10 mouse cellular contexts compared by ENCODE assay signal in the genomic region with DNA sequence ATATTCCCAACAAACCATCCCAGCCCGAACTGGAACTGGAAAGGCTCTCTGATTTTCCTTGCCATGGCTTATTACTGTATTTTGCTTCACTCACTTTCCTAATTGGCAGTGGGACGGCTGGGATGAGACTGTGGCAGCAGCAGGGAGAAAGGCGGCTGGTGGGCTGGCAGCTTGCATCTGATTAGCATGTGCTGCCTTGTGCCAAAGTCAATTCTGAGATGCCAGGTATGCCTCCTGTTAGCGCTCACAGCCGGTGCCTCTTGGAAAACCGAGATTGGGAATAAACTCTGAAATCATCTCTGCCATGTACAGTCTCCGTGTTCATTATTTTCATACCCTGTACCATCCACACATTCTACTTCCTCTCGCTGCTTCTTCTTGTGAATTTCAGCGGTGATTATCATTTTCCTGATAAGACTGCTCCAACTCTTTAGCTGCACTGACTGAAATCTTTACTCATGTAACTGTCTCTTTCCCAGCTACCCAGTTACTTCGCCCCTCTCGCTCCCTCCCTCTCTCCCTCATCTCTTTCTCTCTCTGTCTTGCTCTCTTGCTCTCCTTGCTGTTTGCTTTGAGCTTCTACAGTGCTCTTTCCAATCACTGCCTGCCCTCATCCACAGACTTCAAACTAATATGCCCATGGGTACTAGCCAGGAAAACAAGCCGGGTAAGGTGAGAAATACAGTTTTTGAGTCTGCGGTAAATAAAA.
DNase-seq lines count a peak whose midpoint lies in the region; ATAC-seq and TF ChIP-seq lines count a peak whose summit lies in the region.
"Had no signal": no experiment of that assay in that cellular context is flagged by ENCODE, and none has a peak within 500 bp of the region (broad histone marks: within the 10 kb centered on the region; RNA-seq: fewer than 3 reads in every experiment).

No protein-coding gene starts in this region.

- H3K27ac ChIP-seq in cerebellum, adult 2 months (ENCODE audit: insufficient read depth, low read length) = no peak overlapping the region
- H3K27ac ChIP-seq in stomach, postnatal 0 days (replicated peaks) = no peak overlapping the region
- no peak overlapping the region for H3K27ac ChIP-seq in intestine, embryonic 16.5 days (ENCODE audit: low read length)
- H3K27ac ChIP-seq: embryonic facial prominence, embryonic 10.5 days had no signal

- peak; percentile 85 for DNase-seq in brain, adult 2 months (ENCODE audit: low read depth, low spot score)
- DNase-seq in cerebellum, adult 2 months = peak; percentile 46 to 72
- DNase-seq in layer of hippocampus, adult 11-12 months (ENCODE audit: low spot score) = peak; percentile 78
- peak; percentile 53 to 91 for DNase-seq in left cerebral cortex, postnatal 25 days (ENCODE audit: low spot score in 2 of 2)
- no peak for DNase-seq in heart, postnatal 14 days
- DNase-seq in stomach, postnatal 0 days (ENCODE audit: low spot score) = no peak
- DNase-seq in gastrocnemius, postnatal 25 days = no peak
- DNase-seq: kidney, adult 2 months had no signal

- WGBS in cerebellum, adult 2 months = 12% methylated on average over 13 of the region's 13 CpGs
- 71% methylated on average over 13 of the region's 13 CpGs for WGBS in stomach, postnatal 0 days
- WGBS in intestine, embryonic 16.5 days = 78% methylated on average over 13 of the region's 13 CpGs

- no peak for TF ChIP-seq CTCF in cerebellum, adult 2 months (IDR thresholded peaks at IDR 0.05; ENCODE audit: borderline replicate concordance, insufficient read depth, low read depth, low read length)
- TF ChIP-seq CTCF in stomach, postnatal 0 days (IDR thresholded peaks at IDR 0.05; ENCODE audit: low read depth) = no peak

- no peaks in the 10 kb centered on the region for H3K36me3 ChIP-seq in stomach, postnatal 0 days (ENCODE audit: control insufficient read depth, insufficient read depth, low read length)
- H3K36me3 ChIP-seq in intestine, embryonic 16.5 days (ENCODE audit: control insufficient read depth, insufficient read depth, low read length) = no peaks in the 10 kb centered on the region
- H3K36me3 ChIP-seq: embryonic facial prominence, embryonic 10.5 days had no signal

- ATAC-seq in stomach, postnatal 0 days (ENCODE audit: low FRiP score, low TSS enrichment) = no peak
- no peak for ATAC-seq in intestine, embryonic 16.5 days

- H3K9ac ChIP-seq in stomach, postnatal 0 days (ENCODE audit: low read length) = no peak overlapping the region
- H3K9ac ChIP-seq in intestine, embryonic 16.5 days (ENCODE audit: low read depth, low read length) = no peak overlapping the region

- no peak overlapping the region for H3K4me3 ChIP-seq in cerebellum, adult 2 months (replicated peaks; ENCODE audit: insufficient read depth, low read depth, low read length)
- H3K4me3 ChIP-seq in stomach, postnatal 0 days (ENCODE audit: low read depth, low read length) = no peak overlapping the region
- no peak overlapping the region for H3K4me3 ChIP-seq in intestine, embryonic 16.5 days (ENCODE audit: low read length)
- H3K4me3 ChIP-seq: embryonic facial prominence, embryonic 10.5 days had no signal

- no peaks in the 10 kb centered on the region for H3K9me3 ChIP-seq in stomach, postnatal 0 days (ENCODE audit: control insufficient read depth, low read length)
- H3K9me3 ChIP-seq in intestine, embryonic 16.5 days (ENCODE audit: control insufficient read depth, low read length) = no peaks in the 10 kb centered on the region
- H3K9me3 ChIP-seq: embryonic facial prominence, embryonic 10.5 days had no signal

- H3K4me2 ChIP-seq in stomach, postnatal 0 days (replicated peaks; ENCODE audit: low read depth) = no peak overlapping the region
- no peak overlapping the region for H3K4me2 ChIP-seq in intestine, embryonic 16.5 days (ENCODE audit: low read depth, low read length)

- no peak for TF ChIP-seq EP300 in stomach, postnatal 0 days (optimal IDR thresholded peaks at IDR 0.05)

- H3K4me1 ChIP-seq in cerebellum, adult 2 months (ENCODE audit: control insufficient read depth, insufficient read depth, low read length) = no peaks in the 10 kb centered on the region
- H3K4me1 ChIP-seq in stomach, postnatal 0 days (replicated peaks; ENCODE audit: control insufficient read depth, insufficient read depth) = no peaks in the 10 kb centered on the region
- H3K4me1 ChIP-seq in intestine, embryonic 16.5 days (ENCODE audit: control insufficient read depth, insufficient read depth, low read length) = no peaks in the 10 kb centered on the region
- H3K4me1 ChIP-seq: embryonic facial prominence, embryonic 10.5 days had no signal

- no peak for TF ChIP-seq POLR2A in cerebellum, adult 2 months (IDR thresholded peaks at IDR 0.05; ENCODE audit: borderline replicate concordance, insufficient read depth, low read length)

- H3K27me3 ChIP-seq in cerebellum, adult 2 months (ENCODE audit: control insufficient read depth, insufficient read depth, low read length) = no peaks in the 10 kb centered on the region; the same call in 1 of the 2 replicates
- no peaks in the 10 kb centered on the region for H3K27me3 ChIP-seq in stomach, postnatal 0 days (ENCODE audit: control insufficient read depth, insufficient read depth, low read length)
- H3K27me3 ChIP-seq in intestine, embryonic 16.5 days (replicated peaks; ENCODE audit: control insufficient read depth, insufficient read depth, low read length) = no peaks in the 10 kb centered on the region

- intact Hi-C loops in left cerebral cortex, postnatal 25 days (cut with DNase I) = loop anchor here (10.0 kb wide), 2 partner anchors 1291 to 1381 kb away; no protein-coding TSS in a partner anchor
- intact Hi-C loops in heart, postnatal 14 days (cut with DNase I) = no loop called here

Comparison
In these comparisons a context has a peak if more than half of its experiments do, and no peak if none do; other contexts are left out.
1. DNase-seq: peak in brain, adult 2 months (single experiment), cerebellum, adult 2 months (2 of 2), layer of hippocampus, adult 11-12 months (single experiment) and left cerebral cortex, postnatal 25 days (2 of 2); none in heart, postnatal 14 days (0 of 2), stomach, postnatal 0 days (single experiment) and gastrocnemius, postnatal 25 days (single experiment).